Mouse (Mus musculus) erythroblast, embryonic 14.5 days (primary cell): Measurements from ENCODE around the gene 6430531B16Rik.

ENCODE experiments used
- GATA1 ChIP-seq: IDR thresholded peaks from 2 replicates; pipeline ENCODE4 v1.6.1; 2012; ENCODE audit warnings: low read length, inconsistent platforms, mixed read lengths
- TAL1 ChIP-seq: IDR thresholded peaks from 3 replicates; pipeline ENCODE4 v1.6.1; 2012; ENCODE audit warnings: low read length, inconsistent platforms, mixed read lengths

- TF ChIP-seq GATA1 (no peak), TAL1 (no peak)
Measured at GRCm38 (mm10) chr7:139979011-139979719, 610 bp upstream of the 6430531B16Rik start.
